Mouse (Mus musculus): Measurements from ENCODE around the gene Rps23. TPM values are rescaled to one million over a fixed set of nuclear protein-coding genes. Genes with fewer than 3 reads are reported as not detected.

Rps23 gene
- polyA plus RNA-seq, 1 experiment from 2014 or later, result 98.8 TPM

GRCm38 (mm10) chr13:90939600-90939999, 16.8 kb downstream of the Rps23 start:
- Histone ChIP-seq H3K27ac (no peak overlapping the region), H3K4me2 (no peak overlapping the region), H3K36me3 (replicated peaks) (no peaks in the 10 kb centered on the region), H3K9me3 (no peaks in the 10 kb centered on the region), H3K27me3 (replicated peaks) (no peaks in the 10 kb centered on the region), H3K9ac (no peak overlapping the region), H3K4me1 (no peaks in the 10 kb centered on the region), H3K4me3 (no peak overlapping the region)
- WGBS, result 80% methylated on average over 5 of the region's 5 CpGs
- ATAC-seq (replicated peaks), result no peak

- H3K4me2 ChIP-seq, result no peak overlapping the region
- 22% methylated on average over 2 of the region's 2 CpGs for WGBS
- H3K4me1 ChIP-seq, result peaks cover 8% of the 10 kb centered on the region; the same call in 1 of the 2 replicates
- H3K27ac ChIP-seq, result no peak overlapping the region
- no peak overlapping the region for H3K9ac ChIP-seq
- H3K36me3 ChIP-seq (replicated peaks), result no peaks in the 10 kb centered on the region
- H3K27me3 ChIP-seq (replicated peaks), result no peaks in the 10 kb centered on the region
- H3K4me3 ChIP-seq, result no peak overlapping the region
- no peaks in the 10 kb centered on the region for H3K9me3 ChIP-seq
- ATAC-seq (replicated peaks), result peak; percentile 58; the same call in 1 of the 2 replicates
These were observed 36.1 kb downstream of the Rps23 start for GRCm38 (mm10) chr13:90958894-90959293.

- Histone ChIP-seq H3K9me3 (no peaks in the 10 kb centered on the region), H3K36me3 (replicated peaks) (no peaks in the 10 kb centered on the region), H3K4me2 (no peak overlapping the region), H3K27me3 (replicated peaks) (no peaks in the 10 kb centered on the region), H3K4me1 (peaks cover 8% of the 10 kb centered on the region; the same call in 1 of the 2 replicates), H3K27ac (no peak overlapping the region), H3K9ac (no peak overlapping the region), H3K4me3 (no peak overlapping the region)
- ATAC-seq (replicated peaks), result no peak
- WGBS, result 38% methylated on average over 8 of the region's 8 CpGs
These were observed 37.8 kb downstream of the Rps23 start for GRCm38 (mm10) chr13:90960591-90960990.

DNA sequence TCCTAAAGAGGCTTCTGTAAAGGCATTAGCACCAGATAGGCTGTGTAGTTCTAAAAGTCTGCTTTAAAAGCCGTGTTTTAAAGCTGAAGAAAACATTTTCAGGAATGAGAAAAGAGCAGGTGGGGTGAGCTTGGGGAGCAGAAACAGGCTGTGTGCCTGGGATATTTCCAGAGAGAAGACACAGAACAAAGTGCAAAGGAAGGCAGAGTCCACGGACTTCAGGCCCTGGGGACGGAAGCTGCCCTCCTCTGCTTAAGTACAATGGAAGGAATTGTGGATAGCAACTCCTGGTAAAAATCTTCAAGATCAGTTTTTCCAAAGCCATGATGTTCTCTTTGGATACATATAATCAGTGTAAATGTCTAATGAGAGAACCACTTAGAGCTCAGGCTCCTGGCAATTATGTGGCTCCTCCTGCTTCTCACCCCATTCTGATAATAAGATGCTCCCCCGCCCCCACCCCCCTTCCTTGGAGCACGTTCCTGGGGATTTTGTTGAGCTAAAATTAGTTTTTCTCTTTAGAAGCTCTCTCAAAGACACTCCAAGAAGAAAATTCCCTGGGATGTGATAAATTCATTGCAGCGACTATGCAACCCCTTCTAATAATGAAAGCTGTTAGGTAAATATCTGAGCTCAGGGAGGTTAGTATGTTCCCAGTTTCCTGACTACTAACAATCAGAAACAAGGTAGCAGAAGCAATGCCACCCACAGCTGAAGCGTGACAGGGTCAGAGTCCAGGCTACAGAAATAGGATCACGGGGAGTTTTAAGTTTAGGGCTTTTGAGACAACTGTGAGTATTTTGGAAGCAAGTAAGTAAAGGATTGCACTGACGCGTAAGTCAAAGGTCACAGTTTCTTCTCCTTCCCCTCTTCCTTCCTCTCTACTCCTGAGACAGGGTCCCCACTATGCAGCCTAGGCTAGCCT, 40.3 kb downstream of the Rps23 start:
- H3K9ac ChIP-seq, result no peak overlapping the region
- H3K27me3 ChIP-seq (replicated peaks), result no peaks in the 10 kb centered on the region
- 57% methylated on average over 10 of the region's 10 CpGs for WGBS
- H3K4me2 ChIP-seq, result no peak overlapping the region
- H3K9me3 ChIP-seq, result no peaks in the 10 kb centered on the region
- ATAC-seq (replicated peaks), result no peak
- H3K27ac ChIP-seq, result no peak overlapping the region
- no peaks in the 10 kb centered on the region for H3K36me3 ChIP-seq (replicated peaks)
- H3K4me3 ChIP-seq, result no peak overlapping the region
- H3K4me1 ChIP-seq, result peaks cover 8% of the 10 kb centered on the region; the same call in 1 of the 2 replicates

DNA sequence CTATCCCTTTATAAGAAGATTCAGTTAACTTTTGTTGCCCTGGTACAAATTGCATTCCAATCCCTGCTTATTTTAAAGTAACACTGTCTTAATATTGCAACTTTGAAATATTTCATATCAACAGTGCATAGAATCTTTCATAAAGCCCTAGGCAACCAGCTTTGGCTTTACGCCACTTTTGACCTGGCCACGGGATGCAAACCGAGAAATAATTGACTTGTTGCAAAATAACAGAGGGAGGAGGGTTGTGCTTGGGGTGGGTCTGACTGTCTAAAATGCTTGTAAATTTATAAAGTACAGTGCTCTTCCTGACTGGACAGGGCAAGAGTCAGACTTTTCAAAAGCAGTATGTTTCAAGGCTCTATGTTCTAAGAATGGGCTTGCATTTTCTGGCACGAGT, 41.8 kb downstream of the Rps23 start:
- no peak for ATAC-seq (replicated peaks)
- WGBS, result 74% methylated on average over 4 of the region's 4 CpGs
- no peak overlapping the region for H3K4me2 ChIP-seq

GRCm38 (mm10) chr13:90965996-90966395, 43.2 kb downstream of the Rps23 start:
- Histone ChIP-seq H3K36me3 (replicated peaks) (no peaks in the 10 kb centered on the region), H3K4me1 (peaks cover 6% of the 10 kb centered on the region; the same call in 1 of the 2 replicates), H3K27ac (no peak overlapping the region), H3K4me3 (no peak overlapping the region), H3K27me3 (replicated peaks) (no peaks in the 10 kb centered on the region), H3K9me3 (no peaks in the 10 kb centered on the region), H3K9ac (no peak overlapping the region), H3K4me2 (no peak overlapping the region)
- ATAC-seq (replicated peaks), result no peak
- WGBS, result 83% methylated on average over 8 of the region's 8 CpGs

More for the DNA sequence above, 41.8 kb downstream of the Rps23 start:
- no peaks in the 10 kb centered on the region for H3K9me3 ChIP-seq
- H3K9ac ChIP-seq, result no peak overlapping the region
- H3K27me3 ChIP-seq (replicated peaks), result no peaks in the 10 kb centered on the region
- no peak overlapping the region for H3K4me3 ChIP-seq
- no peak overlapping the region for H3K27ac ChIP-seq
- H3K36me3 ChIP-seq (replicated peaks), result no peaks in the 10 kb centered on the region
- H3K4me1 ChIP-seq, result peaks cover 6% of the 10 kb centered on the region; the same call in 1 of the 2 replicates

GRCm38 (mm10) chr13:90967422-90967821, 44.7 kb downstream of the Rps23 start:
- WGBS, result 6% methylated on average over 4 of the region's 4 CpGs
- no peak overlapping the region for H3K27ac ChIP-seq
- no peak overlapping the region for H3K4me3 ChIP-seq
- H3K9me3 ChIP-seq, result no peaks in the 10 kb centered on the region
- no peak overlapping the region for H3K9ac ChIP-seq
- H3K27me3 ChIP-seq (replicated peaks), result no peaks in the 10 kb centered on the region
- no peaks in the 10 kb centered on the region for H3K36me3 ChIP-seq (replicated peaks)
- H3K4me2 ChIP-seq, result no peak overlapping the region
- H3K4me1 ChIP-seq, result peaks cover 6% of the 10 kb centered on the region; the same call in 1 of the 2 replicates
- ATAC-seq (replicated peaks), result peak; percentile 95

- Histone ChIP-seq H3K36me3 (replicated peaks) (no peaks in the 10 kb centered on the region), H3K9me3 (no peaks in the 10 kb centered on the region), H3K9ac (no peak overlapping the region), H3K27me3 (replicated peaks) (no peaks in the 10 kb centered on the region), H3K27ac (no peak overlapping the region), H3K4me3 (no peak overlapping the region), H3K4me1 (0 out of 2 replicates have a peak, but pooled peaks cover 4% of the 10 kb centered on the region), H3K4me2 (no peak overlapping the region)
- 80% methylated on average over 4 of the region's 4 CpGs for WGBS
- no peak for ATAC-seq (replicated peaks)
These were observed 46.2 kb downstream of the Rps23 start for GRCm38 (mm10) chr13:90968940-90969339.

DNA sequence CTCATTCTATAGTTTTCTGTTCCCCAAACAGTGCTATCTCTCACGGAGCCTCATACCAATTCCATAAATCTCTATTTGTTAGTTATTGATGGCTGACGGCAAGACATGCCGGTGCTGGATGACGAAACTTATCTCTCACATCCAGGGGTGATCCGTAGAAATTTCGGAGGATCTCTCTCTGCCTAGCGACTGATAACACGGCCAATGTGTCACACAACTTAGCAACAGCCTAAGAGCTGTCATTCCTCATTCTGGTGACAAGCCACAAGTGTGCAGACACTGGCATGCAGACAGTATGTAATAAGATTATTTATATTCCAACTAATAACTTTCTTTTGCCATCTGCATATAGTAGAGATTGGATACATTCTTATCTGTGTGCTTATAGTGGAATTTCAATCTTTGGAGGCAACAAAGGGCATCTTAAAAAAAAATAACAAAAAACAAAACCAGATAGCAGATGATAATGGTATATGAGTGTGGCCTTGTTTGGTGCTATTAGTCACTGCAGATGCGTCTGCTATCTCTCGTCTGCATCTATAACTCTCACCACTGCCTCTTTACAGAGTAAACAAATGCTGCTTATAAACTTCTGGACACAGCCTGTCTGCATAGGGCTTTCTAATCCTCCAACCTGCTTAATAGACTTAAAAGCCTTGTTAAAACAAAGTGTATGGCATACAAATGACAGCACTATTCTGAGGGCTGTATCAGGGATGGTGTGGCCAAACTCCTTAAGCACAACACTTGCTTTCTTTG, 47.7 kb downstream of the Rps23 start:
- Histone ChIP-seq H3K4me1 (0 out of 2 replicates have a peak, but pooled peaks cover 4% of the 10 kb centered on the region), H3K4me2 (no peak overlapping the region), H3K9ac (no peak overlapping the region), H3K27ac (no peak overlapping the region), H3K27me3 (replicated peaks) (no peaks in the 10 kb centered on the region), H3K9me3 (no peaks in the 10 kb centered on the region), H3K36me3 (replicated peaks) (no peaks in the 10 kb centered on the region), H3K4me3 (no peak overlapping the region)
- 77% methylated on average over 10 of the region's 10 CpGs for WGBS
- ATAC-seq (replicated peaks), result no peak

- WGBS, result 28% methylated on average over 7 of the region's 7 CpGs
- peak; percentile 72; the same call in 1 of the 2 replicates for ATAC-seq (replicated peaks)
- Histone ChIP-seq H3K4me1 (0 out of 2 replicates have a peak, but pooled peaks cover 4% of the 10 kb centered on the region), H3K4me2 (no peak overlapping the region), H3K27me3 (replicated peaks) (no peaks in the 10 kb centered on the region), H3K36me3 (replicated peaks) (no peaks in the 10 kb centered on the region), H3K4me3 (no peak overlapping the region), H3K27ac (0 out of 2 replicates have a peak overlapping the region, but pooled peaks have one; percentile 53), H3K9ac (no peak overlapping the region), H3K9me3 (no peaks in the 10 kb centered on the region)
These were observed 50.7 kb downstream of the Rps23 start for GRCm38 (mm10) chr13:90973409-90973808.
